Mouse (Mus musculus) E14TG2a.4 (cell line): ENCODE measurements around the gene Clstn3.

Source experiments
- CTCF ChIP-seq: conservative IDR thresholded peaks from 2 replicates; pipeline ENCODE4 v1.5.1; 2014; ENCODE audit warnings: low read length
- POU5F1 ChIP-seq: IDR thresholded peaks from 2 replicates; pipeline ENCODE4 v1.6.1; 2014; ENCODE audit warnings: low read length, borderline replicate concordance

DNA sequence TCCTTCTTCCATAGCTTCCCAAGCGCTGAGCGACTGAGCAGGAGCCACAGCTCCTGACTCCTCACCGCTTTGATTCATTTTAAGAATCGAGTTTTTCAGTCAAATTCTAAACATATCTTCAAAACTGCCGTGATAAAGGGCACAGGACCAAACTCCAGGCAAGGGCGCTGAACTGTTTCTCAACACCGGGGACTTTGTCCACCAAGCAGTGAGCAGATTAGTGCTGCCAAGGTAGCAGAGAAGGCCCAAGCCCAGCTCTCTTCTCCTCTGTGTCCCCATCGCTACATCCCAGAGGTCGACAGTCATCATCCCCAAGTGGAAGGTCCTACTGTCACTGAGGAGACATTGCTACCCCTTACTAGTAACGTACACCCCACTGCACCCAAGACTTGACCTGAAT is 58.3 kb downstream of the Clstn3 start:
- TF ChIP-seq CTCF, result no peak
- no peak for TF ChIP-seq POU5F1
